Mouse (Mus musculus): ENCODE results near the gene Gm21972. TPM values are rescaled to one million over a fixed set of nuclear protein-coding genes. Genes with fewer than 3 reads are reported as not detected.

The Gm21972 gene
- total and polyA plus RNA-seq, 3 experiments, result 0.47 to 78.8 (median 4.4) TPM

DNA sequence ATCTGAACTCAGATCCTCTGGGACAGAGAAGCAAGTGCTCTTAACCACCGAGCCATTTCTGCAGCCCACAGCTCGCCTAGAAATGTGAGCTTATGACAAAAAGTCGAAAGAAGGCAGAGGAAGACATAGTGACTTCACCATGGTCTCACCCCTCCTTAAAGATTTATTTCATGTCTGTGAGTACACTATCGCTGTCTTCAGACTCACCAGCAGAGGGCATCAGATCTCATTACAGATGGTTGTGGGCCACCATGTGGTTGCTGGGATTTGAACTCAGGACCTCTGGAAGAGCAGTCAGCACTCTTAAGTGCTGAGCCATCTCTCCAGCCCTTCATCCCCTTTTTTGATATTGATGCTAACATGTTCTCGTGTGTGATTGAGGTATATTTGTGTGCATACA is 41.2 kb downstream of the Gm21972 start:
- no peaks in the 10 kb centered on the region for H3K9me3 ChIP-seq (replicated peaks; ENCODE audit: low read length)
- no peaks in the 10 kb centered on the region for H3K4me1 ChIP-seq (ENCODE audit: control insufficient read depth in 1 of 2, insufficient read depth in 2 of 2)
- H3K27ac ChIP-seq (ENCODE audit: insufficient read depth, low read depth), result no peak overlapping the region
- H3K4me2 ChIP-seq (ENCODE audit: insufficient read depth, low read depth, poor library complexity, severe bottlenecking), result no peak overlapping the region
- H3K9ac ChIP-seq (ENCODE audit: insufficient read depth, low read depth), result no peak overlapping the region
- in situ Hi-C loops (cut with MboI; ENCODE audit: low pct_ligation_motif_present, low pct_unique_long_range_greater_than_20kb, low sequenced_read_pairs) (loop anchor here (5.0 kb wide), 2 partner anchors 138 to 163 kb away; no protein-coding TSS in a partner anchor), dilution Hi-C loops (cut with MboI; ENCODE audit: extremely low pct_ligation_motif_present, extremely low pct_unique_long_range_greater_than_20kb, low sequenced_read_pairs) (loop anchor here (25.0 kb wide), 1 partner anchor 163 kb away; no protein-coding TSS in a partner anchor)
- no peaks in the 10 kb centered on the region for H3K79me2 ChIP-seq (replicated peaks; ENCODE audit: control insufficient read depth, extremely low read depth, insufficient read depth, poor library complexity, severe bottlenecking)
- H3K4me3 ChIP-seq (replicated peaks in 1 of 3; ENCODE audit: low read depth in 2 of 3, low read length in 2 of 3, poor library complexity in 1 of 3), result no peak overlapping the region
- H3K36me3 ChIP-seq (replicated peaks in 1 of 2; ENCODE audit: control insufficient read depth in 1 of 2, insufficient read depth in 1 of 2, low read length in 1 of 2), result peaks cover 47 to 87% of the 10 kb centered on the region in 2 experiments
- DNase-seq (ENCODE audit: extremely low read depth), result no peak
- no peaks in the 10 kb centered on the region for H3K27me3 ChIP-seq (replicated peaks)
- TF ChIP-seq CTCF (conservative IDR thresholded peaks at IDR 0.05 in 1 of 2, IDR thresholded peaks at IDR 0.05 in 1 of 2; ENCODE audit: low read depth in 2 of 2, low read length in 2 of 2), result peak; percentile 25 to 53; a peak in 3 of 4 replicates
- TF ChIP-seq ETS1 (conservative IDR thresholded peaks at IDR 0.05; ENCODE audit: low read depth, low read length), result no peak

DNA sequence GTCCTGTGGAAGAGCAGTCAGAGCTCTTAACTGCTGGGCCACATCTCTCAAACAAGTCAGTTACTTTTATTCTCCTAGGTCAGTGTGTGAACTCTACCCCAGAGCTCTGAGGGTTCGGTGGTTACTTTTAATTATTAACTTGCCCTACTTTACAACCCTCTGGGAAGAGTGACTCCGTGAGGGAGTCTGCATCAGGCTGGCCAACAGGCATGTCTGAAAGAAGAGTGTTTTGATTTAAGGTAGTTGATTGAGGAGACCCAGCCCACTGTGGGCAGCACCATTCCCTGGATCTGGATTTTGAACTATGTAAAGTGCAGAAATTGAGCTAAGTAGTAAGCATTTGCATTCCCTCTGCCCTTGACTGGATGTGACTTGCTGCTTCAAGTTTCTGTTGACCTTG is 42.6 kb downstream of the Gm21972 start:
- no peak for DNase-seq (ENCODE audit: extremely low read depth)
- no peak for TF ChIP-seq CHD2 (IDR thresholded peaks at IDR 0.05; ENCODE audit: low read length)
- TF ChIP-seq RAD21 (IDR thresholded peaks at IDR 0.05; ENCODE audit: low read depth, low read length), result no peak
- no peak for TF ChIP-seq MAZ (IDR thresholded peaks at IDR 0.05; ENCODE audit: low read depth, low read length)
- TF ChIP-seq MEF2A (IDR thresholded peaks at IDR 0.05; ENCODE audit: borderline replicate concordance, low read depth, low read length), result no peak
- no peak for TF ChIP-seq JUND (conservative IDR thresholded peaks at IDR 0.05; ENCODE audit: low read depth, low read length)
- TF ChIP-seq ZKSCAN1 (IDR thresholded peaks at IDR 0.05; ENCODE audit: borderline replicate concordance, low read depth, low read length), result no peak
- in situ Hi-C loops (cut with MboI; ENCODE audit: low pct_ligation_motif_present, low pct_unique_long_range_greater_than_20kb, low sequenced_read_pairs) (loop anchor here (5.0 kb wide), 2 partner anchors 136 to 161 kb away; no protein-coding TSS in a partner anchor), dilution Hi-C loops (cut with MboI; ENCODE audit: extremely low pct_ligation_motif_present, extremely low pct_unique_long_range_greater_than_20kb, low sequenced_read_pairs) (loop anchor here (25.0 kb wide), 1 partner anchor 161 kb away; no protein-coding TSS in a partner anchor)
- Histone ChIP-seq H3K9ac (ENCODE audit: insufficient read depth, low read depth) (no peak overlapping the region), H3K79me2 (replicated peaks; ENCODE audit: control insufficient read depth, extremely low read depth, insufficient read depth, poor library complexity, severe bottlenecking) (no peaks in the 10 kb centered on the region), H3K4me1 (ENCODE audit: control insufficient read depth in 1 of 2, insufficient read depth in 2 of 2) (no peaks in the 10 kb centered on the region), H3K27ac (ENCODE audit: insufficient read depth, low read depth) (no peak overlapping the region), H3K36me3 (replicated peaks in 1 of 2; ENCODE audit: control insufficient read depth in 1 of 2, insufficient read depth in 1 of 2, low read length in 1 of 2) (peaks cover 43 to 93% of the 10 kb centered on the region in 2 experiments), H3K27me3 (replicated peaks) (no peaks in the 10 kb centered on the region), H3K4me3 (replicated peaks in 1 of 3; ENCODE audit: low read depth in 2 of 3, low read length in 2 of 3, poor library complexity in 1 of 3) (no peak overlapping the region), H3K4me2 (ENCODE audit: insufficient read depth, low read depth, poor library complexity, severe bottlenecking) (no peak overlapping the region), H3K9me3 (replicated peaks; ENCODE audit: low read length) (no peaks in the 10 kb centered on the region)

DNA sequence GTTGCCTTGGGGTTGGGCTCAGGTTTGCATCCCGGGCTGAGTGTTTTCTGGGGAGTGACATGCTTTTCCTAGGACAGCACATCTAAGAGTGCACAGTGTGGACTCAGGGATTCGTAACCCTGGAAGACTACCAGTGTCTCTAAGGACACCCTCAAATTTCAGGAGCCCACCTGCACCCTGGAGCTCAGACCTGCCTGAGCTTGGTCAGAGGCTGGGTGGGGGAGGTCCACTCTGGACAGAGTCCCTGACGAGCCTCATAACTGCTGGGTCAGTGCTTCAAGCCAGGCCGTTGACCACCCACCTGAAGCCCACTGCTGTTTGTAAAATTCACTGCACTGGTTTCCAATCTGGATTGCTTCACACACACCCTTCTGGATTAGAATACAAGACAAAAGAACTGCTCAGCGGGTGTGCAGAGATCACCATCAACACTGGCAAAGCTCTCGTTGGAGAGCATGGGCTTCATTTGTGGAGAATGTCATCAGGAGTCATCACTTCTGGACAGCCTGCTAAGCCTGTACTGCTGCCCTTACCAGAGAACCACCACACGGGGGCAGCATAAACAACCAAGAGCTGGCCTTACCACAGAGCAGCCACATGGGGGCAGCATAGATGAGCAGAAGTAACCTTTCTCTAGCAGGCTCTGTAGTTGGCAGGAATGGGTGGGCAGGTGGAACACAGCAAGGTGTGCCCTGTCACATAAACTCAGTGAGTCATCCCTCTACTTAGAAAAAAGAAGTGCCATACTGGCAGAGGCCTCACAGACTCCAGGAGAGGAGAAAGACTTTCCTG is 45.2 kb downstream of the Gm21972 start:
- H3K36me3 ChIP-seq (replicated peaks in 1 of 2; ENCODE audit: control insufficient read depth in 1 of 2, insufficient read depth in 1 of 2, low read length in 1 of 2), result peaks cover 29 to 88% of the 10 kb centered on the region in 2 experiments
- no peaks in the 10 kb centered on the region for H3K4me1 ChIP-seq (ENCODE audit: control insufficient read depth in 1 of 2, insufficient read depth in 2 of 2)
- no peak overlapping the region for H3K4me3 ChIP-seq (replicated peaks in 1 of 3; ENCODE audit: low read depth in 2 of 3, low read length in 2 of 3, poor library complexity in 1 of 3)
- H3K9ac ChIP-seq (ENCODE audit: insufficient read depth, low read depth), result no peak overlapping the region
- no peak overlapping the region for H3K4me2 ChIP-seq (ENCODE audit: insufficient read depth, low read depth, poor library complexity, severe bottlenecking)
- no peaks in the 10 kb centered on the region for H3K27me3 ChIP-seq (replicated peaks)
- H3K9me3 ChIP-seq (replicated peaks; ENCODE audit: low read length), result no peaks in the 10 kb centered on the region
- dilution Hi-C loops (cut with MboI; ENCODE audit: extremely low pct_ligation_motif_present, extremely low pct_unique_long_range_greater_than_20kb, low sequenced_read_pairs), result loop anchor here (25.0 kb wide), 1 partner anchor 159 kb away; no protein-coding TSS in a partner anchor
- in situ Hi-C loops (cut with MboI; ENCODE audit: low pct_ligation_motif_present, low pct_unique_long_range_greater_than_20kb, low sequenced_read_pairs), result loop anchor here (5.0 kb wide), 2 partner anchors 134 to 159 kb away; no protein-coding TSS in a partner anchor
- H3K27ac ChIP-seq (ENCODE audit: insufficient read depth, low read depth), result no peak overlapping the region
- DNase-seq (ENCODE audit: extremely low read depth), result peak; percentile 86
- H3K79me2 ChIP-seq (replicated peaks; ENCODE audit: control insufficient read depth, extremely low read depth, insufficient read depth, poor library complexity, severe bottlenecking), result no peaks in the 10 kb centered on the region
- TF ChIP-seq BHLHE40 (IDR thresholded peaks at IDR 0.05; ENCODE audit: low read depth, low read length) (0 out of 2 replicates have a peak, but pooled peaks have one; percentile 22), CHD1 (IDR thresholded peaks at IDR 0.05; ENCODE audit: low read depth, low read length) (no peak), MAFK (IDR thresholded peaks at IDR 0.05; ENCODE audit: insufficient replicate concordance, low read length) (no peak), ZC3H11A (IDR thresholded peaks at IDR 0.05; ENCODE audit: low read depth, low read length) (peak; percentile 81), MAX (IDR thresholded peaks at IDR 0.05; ENCODE audit: low read length) (no peak; the same call in 1 of the 2 replicates), NELFE (IDR thresholded peaks at IDR 0.05; ENCODE audit: low read depth, low read length) (peak; percentile 95; the same call in 1 of the 2 replicates), CTCF (conservative IDR thresholded peaks at IDR 0.05 in 1 of 2, IDR thresholded peaks at IDR 0.05 in 1 of 2; ENCODE audit: low read depth in 2 of 2, low read length in 2 of 2) (peak; percentile 97 to 100), MYC (IDR thresholded peaks at IDR 0.05; ENCODE audit: low read depth, low read length) (no peak), TCF12 (IDR thresholded peaks at IDR 0.05; ENCODE audit: low read depth, low read length) (0 out of 2 replicates have a peak, but pooled peaks have one; percentile 36), ETS1 (conservative IDR thresholded peaks at IDR 0.05; ENCODE audit: low read depth, low read length) (no peak), RAD21 (IDR thresholded peaks at IDR 0.05; ENCODE audit: low read depth, low read length) (peak; percentile 82), MAZ (IDR thresholded peaks at IDR 0.05; ENCODE audit: low read depth, low read length) (0 out of 2 replicates have a peak, but pooled peaks have one; percentile 28), MXI1 (IDR thresholded peaks at IDR 0.05; ENCODE audit: low read depth, low read length) (no peak), NRF1 (IDR thresholded peaks at IDR 0.05; ENCODE audit: low read depth, low read length) (no peak), PAX5 (IDR thresholded peaks at IDR 0.05; ENCODE audit: low read length) (no peak), HCFC1 (IDR thresholded peaks at IDR 0.05; ENCODE audit: low read depth, low read length) (peak; percentile 31; the same call in 1 of the 2 replicates), CHD2 (IDR thresholded peaks at IDR 0.05; ENCODE audit: low read length) (no peak), ZNF384 (IDR thresholded peaks at IDR 0.05; ENCODE audit: low read depth, low read length) (peak; percentile 49)

Measured in CH12.LX (cell line).